Mouse (Mus musculus) neural tube, embryonic 10.5 days (tissue): ENCODE measurements around the gene Arf6.
"Not testable (repeated sequence)": the region's sequence is repeated elsewhere in the genome, so short reads cannot be mapped to it uniquely, and the experiment has no call there.

Source experiments
- DNase-seq: peaks from one replicate; pipeline ENCODE4 v3.0.0-alpha.2; 2017; ENCODE audit warnings: low spot score; ENCODE audit errors: extremely low spot score

Gene Arf6

DNA sequence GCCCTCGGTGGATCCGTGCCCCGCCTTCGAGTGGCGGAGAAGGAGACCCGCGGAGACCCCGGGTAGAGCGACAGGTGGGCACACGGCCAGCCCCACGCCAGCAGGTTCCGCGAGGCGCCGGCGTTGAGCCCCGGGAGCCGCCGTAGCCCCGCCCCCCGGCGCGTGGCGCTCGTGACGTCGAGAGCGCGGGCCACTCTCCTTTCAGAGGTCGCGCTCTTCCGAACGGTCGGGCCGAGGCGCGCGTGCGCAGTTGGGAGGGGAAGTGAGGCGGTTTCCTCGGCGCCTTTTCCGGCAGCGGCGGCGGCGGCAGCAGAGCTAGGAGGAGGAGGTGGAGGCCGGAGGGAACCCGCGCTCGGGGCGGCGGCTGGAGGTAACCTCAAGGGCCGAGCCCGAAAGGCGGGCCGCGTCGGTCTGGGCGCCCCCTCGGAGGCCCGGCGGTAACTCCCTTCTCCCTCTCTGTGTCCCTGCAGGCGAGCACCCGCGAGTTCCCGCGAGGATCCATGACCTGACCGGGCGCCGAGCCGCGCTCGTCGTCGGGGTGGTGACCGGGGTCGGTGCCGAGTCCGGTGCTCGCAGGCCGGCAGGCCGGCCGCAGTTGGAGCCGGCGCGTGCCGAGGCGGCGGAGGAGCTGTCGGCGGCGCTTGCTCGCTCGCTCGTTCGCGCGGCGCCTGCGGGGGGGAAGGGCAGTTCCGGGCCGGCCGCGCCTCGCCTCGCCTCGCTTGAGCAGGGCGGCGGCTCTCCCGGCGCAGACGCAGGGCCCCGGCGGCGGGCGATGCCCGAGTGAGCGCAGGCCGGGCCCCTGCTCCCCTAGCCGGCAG is at the start of gene Arf6, which contains the start of gene Gm9887:
Gene Arf6, plus strand, starts transcription at position 297 of the 818 bp plus-strand sequence.
Gene Gm9887, minus strand, starts transcription at position 605 of the 818 bp plus-strand sequence.
- peak; percentile 96 for DNase-seq

DNA sequence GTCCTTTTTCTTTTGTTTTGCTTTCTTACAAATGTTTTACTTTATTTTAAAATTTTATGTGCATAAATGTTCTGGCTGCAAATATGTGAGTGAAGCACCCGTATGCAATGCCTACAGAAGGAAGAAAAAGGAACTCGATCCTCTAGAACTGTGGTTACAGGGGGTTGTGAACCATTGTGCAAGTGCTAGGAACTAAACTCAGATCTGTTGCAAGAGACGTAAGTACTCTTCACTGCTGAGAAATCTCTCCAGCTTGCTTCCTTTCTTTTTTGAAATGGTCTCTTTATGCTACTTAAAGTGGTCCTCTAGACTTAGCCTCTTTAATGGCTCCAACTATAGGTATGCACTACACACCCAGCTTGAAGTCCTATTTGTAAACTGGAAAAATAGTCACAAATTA is 40.8 kb upstream of the Arf6 start:
- DNase-seq, result no peak

DNA sequence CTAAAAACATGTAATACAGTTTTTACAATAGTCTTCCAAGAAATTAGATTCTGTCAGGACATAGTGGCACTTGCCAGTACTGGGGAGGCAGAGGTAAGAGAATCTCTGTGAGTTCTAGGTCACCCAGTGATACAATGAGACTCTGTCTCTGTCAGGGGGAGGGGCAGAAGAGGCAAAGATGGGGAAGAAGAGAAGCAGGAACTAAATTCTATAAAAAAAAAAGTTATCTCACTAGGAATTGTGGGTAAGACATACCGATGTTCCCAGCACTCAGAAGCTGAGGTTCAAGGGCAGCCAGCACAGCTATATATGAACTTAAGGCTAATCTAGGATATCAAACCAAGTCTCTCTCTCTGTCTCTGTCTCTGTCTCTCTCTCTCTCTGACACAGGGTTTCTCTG is 39.8 kb upstream of the Arf6 start:
- DNase-seq, result no peak

DNA sequence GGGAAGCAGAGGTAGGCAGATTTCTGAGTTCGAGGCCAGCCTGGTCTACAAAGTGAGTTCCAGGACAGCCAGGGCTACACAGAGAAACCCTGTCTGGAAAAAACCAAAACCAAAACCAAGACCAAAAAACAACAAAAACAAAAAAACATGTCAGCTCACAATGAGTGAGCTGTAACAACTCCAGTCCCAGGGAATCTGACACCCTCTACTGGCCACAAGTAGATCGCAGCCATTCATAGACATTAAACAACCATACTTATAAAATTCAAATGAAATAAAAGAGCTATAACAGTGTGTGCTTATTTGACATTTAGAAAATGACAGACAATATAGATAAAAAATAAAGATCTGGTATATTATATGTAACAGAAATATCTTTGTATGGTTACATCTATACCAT is 38.4 kb upstream of the Arf6 start:
- DNase-seq, result no peak

DNA sequence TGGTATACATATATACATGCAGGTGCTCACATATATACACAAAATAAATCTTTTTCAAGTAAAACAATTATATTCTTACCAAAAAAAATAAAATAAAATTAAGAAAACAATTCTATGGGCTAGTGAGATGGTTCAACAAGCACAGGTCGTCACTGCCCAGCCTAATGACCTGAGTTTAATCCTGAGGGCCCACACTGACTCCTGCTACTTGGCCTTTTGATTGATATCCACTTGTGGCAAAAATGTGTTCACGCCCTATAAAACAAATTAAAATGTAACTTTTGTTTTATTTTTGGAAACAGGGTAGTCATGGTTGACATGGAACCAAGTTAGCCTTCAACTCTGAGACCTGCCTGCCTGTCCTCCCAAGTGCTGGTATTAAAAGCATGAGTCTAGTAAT is 22.0 kb upstream of the Arf6 start:
- no peak for DNase-seq

DNA sequence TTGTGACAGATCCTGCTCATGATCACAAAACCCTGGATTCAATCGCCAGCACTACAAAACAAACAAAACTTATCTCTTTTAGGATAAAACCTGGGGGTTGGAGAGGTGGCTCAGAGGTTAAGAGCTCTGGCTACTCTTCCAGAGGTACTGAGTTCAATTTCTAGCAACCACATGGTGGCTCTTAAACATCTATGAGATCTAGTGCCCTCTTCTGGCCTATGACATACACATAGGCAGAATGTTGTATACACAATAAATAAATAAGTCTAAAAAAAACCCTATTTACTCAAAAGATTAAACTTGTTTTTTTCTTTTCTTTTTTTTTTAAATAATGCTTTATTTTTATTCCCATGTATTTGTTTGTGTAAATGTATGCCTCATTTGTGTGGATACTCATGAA is 20.3 kb upstream of the Arf6 start:
- DNase-seq, result no peak

DNA sequence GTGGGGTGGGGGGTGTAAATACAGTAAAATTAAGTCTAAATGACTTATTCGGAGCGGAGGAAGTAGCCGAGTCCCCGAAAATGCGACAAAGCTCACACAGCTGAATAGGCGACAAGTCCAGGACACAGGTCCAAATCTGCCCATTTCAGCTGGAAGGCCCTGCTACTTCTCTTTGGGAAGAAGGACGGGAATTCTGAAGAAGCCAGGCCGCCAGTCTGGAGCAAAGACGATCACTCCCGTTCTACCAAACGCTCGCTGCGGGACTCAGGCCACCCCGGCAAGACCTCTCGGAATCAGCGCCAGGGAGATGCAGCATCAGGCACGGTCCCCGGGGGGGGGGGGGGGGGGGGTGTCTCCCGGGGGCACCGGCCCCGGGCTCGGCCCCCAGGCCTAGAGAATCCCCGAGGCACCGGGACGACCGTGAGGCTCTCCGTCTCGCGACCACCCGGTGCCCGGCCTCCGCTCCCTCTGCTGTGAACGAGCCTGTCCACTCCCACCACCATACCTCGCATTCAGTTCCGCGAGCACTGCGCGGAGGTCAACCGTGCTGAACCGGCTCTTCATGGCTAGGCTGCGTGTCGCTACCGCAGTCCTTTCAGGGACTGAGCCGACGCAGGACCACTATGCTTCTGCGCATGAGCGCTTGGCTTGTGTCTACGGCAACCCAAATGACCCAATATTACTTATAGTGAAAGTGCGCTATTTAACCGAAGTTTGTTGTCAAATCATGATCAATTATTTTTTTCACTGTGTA is 15.2 kb upstream of the Arf6 start, which contains the start of gene Nemf:
Gene Nemf, minus strand, starts transcription at position 620 of the 754 bp plus-strand sequence.
- DNase-seq, result peak; percentile 80

DNA sequence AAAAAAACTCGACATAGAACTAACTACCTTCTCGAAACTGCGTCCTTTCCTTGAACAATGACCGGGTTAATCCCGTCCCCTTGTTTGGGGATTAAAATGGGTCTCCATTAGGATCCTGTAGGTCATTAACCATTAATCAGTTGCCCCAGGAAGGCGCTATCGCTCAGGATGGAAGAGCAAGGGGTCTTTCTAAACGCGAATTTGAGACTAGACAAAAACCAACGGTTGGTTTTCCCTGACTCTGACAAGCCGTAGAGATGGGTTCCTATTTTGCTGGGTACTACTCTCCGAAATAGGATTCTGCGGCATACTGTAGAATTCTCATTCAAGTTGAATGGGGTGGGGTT is 14.7 kb upstream of the Arf6 start:
- no peak for DNase-seq

DNA sequence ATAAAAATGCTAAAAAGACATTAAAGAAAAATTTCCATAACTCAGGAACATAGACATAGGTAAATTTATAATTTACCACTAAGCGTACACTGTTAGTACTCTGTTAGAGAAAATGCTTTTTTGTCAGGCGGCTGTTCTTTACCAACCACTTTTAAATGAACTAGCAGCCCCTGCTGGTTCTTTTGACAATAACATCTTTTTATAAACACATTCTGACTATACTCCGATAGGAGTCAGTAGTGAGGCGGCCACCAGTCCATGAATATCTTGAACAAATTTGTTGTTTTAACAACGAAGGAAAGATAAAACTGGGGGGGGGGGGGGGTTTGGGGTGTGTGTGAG is 11.3 kb upstream of the Arf6 start:
- DNase-seq, result peak; percentile 36

DNA sequence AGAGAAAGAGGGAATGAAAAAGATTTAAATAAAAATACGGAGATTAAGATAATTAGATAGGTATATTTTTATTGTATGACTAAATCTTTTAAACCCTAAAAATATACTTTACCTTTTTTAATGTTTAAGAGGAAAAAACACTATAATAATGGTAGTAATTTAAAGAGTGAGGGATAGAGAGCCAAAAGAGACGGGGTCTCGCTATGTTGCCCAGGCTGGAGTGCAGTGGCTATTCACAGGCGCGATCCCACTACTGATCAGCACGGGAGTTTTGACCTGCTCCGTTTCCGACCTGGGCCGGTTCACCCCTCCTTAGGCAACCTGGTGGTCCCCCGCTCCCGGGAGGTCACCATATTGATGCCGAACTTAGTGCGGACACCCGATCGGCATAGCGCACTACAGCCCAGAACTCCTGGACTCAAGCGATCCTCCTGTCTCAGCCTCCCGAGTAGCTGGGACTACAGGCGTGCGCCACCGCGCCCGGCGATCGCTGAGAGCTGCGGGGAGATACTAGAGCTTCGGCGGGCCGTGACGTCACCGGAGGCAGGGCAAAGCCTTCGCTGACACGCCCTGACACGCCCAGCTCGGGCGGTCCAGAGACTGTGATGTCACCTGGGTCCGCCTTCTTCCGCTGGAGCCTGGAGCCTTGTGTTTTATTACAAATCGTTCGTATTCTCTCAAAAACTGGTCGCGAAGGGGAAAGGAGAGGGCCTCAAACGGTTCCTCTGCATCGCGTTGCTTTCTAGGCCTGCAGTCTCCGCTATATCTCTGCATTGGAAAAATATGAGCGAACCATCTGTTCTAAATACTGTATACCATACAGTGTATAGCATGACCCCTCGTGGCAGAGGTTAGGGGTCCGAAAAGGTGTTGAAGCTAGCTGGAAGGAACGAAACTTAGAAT is 10.7 kb upstream of the Arf6 start:
- DNase-seq, result peak; percentile 100

DNA sequence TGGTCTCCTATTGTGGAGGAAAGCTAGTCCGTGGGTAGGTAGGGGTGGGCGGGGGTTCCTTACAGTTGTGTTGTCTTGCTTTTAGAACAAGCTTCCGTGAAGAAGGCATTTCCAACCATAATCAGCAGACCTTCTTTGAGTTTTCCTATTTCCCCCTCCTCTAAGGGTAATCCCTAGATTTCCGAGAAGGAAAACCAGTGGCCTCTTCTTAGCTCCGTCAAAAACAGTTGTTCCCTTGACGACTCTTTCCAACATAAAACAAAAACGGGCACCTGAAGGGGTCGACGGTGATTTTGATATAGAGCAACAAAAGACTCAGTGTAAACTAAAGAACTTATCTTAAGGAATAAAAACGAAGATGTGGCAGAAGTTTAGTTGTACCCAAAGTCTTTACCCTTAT is 10.0 kb upstream of the Arf6 start:
- DNase-seq, result no peak

DNA sequence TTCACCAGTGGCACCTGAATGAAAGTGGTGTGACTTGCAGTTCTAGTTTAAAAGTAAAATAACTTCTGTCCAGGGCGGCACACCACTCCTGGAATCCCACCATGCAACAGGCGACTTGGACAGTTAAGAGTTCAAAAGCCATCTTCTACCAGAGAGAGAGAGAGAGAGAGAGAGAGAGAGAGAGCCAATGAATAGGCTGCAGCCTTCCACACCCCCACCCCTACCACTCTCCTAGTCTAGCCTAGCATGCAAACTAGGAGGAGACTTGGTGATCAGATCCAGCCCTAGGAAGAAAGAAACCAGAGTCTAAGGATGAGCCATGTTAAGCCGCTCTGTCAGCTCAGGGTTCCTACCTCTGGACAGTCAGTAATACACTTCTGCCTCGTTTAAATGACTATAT is 9.6 kb upstream of the Arf6 start:
- DNase-seq, result no peak

DNA sequence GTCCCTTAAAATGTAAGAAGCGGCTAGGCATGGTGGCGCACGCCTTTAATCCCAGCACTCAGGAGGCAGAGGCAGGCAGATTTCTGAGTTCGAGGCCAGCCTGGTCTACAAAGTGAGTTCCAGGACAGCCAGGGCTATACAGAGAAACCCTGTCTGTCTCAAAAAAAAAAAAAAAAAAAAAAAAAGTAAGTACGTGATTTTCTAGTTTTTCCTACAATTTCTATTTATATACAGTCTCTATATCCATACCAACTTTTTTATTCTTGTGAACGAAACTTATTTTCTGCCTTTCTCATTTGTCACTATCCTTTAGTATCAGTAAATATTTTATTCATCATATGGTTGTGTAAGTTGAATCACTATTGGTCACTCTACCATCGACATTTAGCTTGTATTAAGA is 8.8 kb upstream of the Arf6 start:
- not testable (repeated sequence) for DNase-seq

DNA sequence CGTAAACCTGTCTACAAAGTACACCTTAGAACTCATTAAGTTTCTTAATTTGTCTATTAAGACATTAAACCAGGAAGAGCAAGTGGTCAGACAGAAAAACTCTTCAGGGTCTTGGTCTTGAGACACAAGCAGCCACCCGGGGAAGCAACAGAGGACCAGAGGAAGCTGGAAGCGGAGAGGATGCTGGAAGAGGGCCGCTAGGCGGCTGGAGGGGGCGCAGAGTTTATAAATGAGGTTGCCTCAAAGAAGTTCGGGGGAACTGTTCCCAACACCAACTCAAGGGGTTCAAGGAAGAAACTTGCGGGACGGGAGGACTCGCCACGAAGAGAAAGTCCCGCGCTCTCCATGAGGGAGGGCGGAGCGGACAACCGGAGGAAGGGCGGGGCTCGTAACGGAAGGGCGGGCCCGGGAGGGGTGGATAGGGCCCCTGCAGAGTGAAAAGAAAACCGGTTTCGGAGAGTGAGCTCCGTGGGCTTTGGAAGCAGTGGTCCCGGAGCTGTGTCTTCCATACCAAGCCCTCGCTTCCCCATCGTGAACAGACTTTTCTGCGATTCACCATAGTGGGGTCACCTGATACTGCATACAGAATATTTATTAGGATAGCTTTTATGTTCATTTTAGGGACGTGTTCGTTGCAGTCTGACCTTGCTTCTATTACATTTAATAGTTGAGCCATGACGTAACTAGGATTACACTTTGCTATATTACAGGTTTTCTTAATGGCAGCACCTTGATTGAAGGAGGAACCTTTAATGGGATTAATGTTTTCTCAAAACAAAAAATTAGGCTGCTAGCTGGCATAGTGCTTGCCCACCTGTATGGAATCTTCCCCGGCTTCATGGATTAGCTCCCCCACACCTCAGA is 7.8 kb upstream of the Arf6 start:
- DNase-seq, result peak; percentile 67

DNA sequence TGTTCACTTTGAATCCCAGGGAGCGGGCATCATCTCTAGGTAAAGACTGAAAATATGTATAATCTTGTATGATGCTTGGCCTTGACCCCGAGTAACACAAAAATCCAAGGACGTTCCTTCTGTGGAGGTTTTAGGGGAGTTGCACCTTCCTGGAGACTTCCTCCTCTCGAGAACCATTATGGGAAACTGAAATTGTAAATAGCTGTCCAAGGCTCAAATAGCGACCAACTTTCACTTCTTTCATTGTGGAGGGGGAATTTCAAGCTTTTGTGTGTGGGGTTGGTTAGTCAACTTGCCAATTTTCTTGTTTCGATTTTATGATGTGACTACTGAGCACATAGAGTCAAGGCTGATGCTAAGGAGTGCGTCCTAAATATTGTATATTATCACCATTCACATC is 6.2 kb upstream of the Arf6 start:
- no peak for DNase-seq

DNA sequence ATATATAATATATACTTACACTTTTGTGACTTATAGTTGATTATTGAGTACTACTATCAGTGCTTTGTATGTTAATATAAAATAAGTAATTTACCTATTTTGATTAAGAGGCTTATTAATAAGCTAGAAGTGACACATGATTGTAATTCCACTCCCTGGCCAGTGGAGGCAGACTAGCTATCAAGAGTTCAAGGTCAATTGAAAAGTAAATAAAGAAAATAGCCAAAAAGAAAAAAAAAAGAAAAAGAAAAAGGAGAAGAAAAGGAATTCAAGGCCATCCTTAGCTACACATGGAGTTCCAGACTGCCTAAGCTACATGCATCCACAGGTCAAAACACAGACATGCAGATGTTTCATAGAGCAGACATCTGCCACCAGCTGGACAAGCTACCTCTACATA is 5.5 kb upstream of the Arf6 start:
- no peak for DNase-seq

DNA sequence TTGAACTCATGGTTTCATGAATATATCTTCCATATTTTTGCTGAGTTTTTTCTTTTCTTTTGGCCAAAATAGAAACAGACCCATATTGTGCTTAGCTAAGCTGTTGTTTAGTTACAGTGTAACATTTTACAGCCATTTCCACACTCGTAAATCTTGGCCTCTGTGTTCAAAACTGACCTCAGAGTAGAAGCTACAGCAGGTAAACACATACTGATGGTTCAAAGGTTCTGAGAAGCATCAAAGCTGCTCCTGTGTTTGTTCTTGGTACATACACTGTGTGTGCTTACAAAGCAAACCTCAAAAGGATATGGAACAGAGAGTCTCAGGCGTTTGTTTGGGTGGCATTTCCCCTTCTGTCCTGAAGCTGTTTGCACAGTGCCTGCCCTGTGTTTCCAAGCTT is 4.4 kb upstream of the Arf6 start:
- DNase-seq, result no peak

DNA sequence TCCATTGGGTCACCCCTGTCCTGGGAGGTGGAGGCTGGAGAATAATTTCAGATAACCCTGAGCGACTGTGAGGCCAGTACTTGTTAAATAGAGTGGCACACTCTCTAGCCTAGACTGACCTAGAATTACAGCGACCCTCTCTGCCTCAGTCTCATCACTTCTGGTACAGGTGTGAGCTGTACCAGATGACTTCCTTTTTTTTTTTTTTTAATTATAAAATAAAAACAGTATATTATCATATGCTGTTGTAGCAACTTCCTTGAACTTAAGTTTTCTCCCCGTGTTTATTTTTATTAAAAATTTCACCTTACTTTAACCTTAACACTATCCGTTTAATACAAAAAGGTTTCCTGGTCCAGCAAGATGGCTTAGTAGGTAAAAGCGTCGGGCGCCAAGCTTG is 1.0 kb upstream of the Arf6 start:
- DNase-seq, result no peak

DNA sequence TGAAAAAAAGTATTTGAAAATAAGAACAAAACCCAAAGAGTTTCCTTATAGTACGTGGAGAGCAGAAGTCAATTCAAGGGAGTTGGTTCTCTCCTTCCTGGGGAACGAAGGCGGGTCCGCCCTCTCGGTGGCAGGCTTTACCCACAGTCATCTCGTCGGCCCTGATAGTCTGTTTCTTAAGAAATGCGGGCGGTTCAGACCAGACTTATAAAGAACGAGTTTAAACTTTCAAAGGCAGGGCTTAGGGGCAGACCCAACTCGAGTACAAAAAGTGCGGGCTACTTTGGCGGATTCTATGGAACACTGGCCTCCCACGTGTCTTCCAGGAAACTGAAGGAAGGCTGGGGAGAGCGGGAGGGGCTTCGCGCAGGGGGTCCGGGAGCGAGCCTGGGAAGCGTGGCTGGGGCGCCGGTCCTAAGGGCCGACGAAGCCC is 513 bp upstream of the Arf6 start:
- no peak for DNase-seq

DNA sequence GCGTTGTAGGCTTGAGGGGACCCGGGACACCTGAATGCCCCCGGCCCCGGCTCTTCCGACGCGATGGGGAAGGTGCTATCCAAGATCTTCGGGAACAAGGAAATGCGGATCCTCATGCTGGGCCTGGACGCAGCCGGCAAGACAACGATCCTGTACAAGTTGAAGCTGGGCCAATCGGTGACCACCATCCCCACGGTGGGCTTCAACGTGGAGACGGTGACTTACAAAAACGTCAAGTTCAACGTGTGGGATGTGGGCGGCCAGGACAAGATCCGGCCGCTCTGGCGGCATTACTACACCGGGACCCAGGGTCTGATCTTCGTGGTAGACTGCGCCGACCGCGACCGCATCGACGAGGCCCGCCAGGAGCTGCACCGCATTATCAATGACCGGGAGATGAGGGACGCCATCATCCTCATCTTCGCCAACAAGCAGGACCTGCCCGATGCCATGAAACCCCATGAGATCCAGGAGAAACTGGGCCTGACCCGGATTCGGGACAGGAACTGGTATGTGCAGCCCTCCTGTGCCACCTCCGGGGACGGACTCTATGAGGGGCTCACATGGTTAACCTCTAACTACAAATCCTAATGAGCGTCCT is 881 bp downstream of the Arf6 start:
- DNase-seq, result peak; percentile 67
